Mouse (Mus musculus) C2C12 (cell line): ENCODE results near the gene Aven.

ENCODE experiments used
- CEBPB ChIP-seq: IDR thresholded peaks from one replicate; pipeline ENCODE4 v1.6.1; 2011; ENCODE audit warnings: low read depth, mild to moderate bottlenecking, control low read depth, moderate library complexity
- MYOG ChIP-seq: IDR thresholded peaks from one replicate; pipeline ENCODE4 v1.6.1; 2011; ENCODE audit not compliant: control insufficient read depth, insufficient read length; ENCODE audit errors: extremely low read depth

DNA sequence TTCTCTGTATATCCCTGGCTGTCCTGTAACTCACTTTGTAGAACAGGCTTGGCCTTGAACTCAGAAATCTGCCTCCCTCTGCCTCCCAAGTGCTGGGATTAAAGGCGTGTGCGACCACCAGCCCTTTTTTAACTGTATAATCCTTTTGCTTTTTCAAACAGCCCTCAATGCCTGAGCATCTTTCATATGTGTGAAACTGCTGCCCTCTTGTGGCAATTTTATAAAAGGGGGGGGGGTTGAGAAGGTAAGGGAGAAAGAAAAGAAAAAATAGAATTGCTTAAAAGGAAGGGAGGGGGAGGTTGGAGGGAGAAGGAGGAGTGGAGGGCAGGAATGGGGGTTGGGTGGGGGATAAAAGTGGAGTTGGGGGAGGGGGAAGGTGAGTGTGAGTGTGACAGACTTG lies 11.2 kb upstream of the Aven start:
- TF ChIP-seq MYOG (no peak), CEBPB (no peak)
